Mouse (Mus musculus) hindbrain, embryonic 15.5 days (tissue): ENCODE results near the gene Gnptab. TPM values are rescaled to one million over a fixed set of nuclear protein-coding genes. Genes with fewer than 3 reads are reported as not detected.

Experiments
- ATAC-seq: fragments of 200-750 bp; cut with Nextera tagmentation; 2 replicates; pipeline ENCODE4 v1.8.0; 2017; ENCODE audit warnings: low read depth, moderate number of reproducible peaks, moderate TSS enrichment; ENCODE audit not compliant: low FRiP score
- H3K27ac ChIP-seq: fragments of 300-500 bp; sonication (generic); replicated peaks from 2 replicates; pipeline ENCODE4 v1.5.1; 2015; ENCODE audit warnings: mild to moderate bottlenecking, inconsistent platforms
- H3K27me3 ChIP-seq: fragments of 300-500 bp; sonication (generic); 2 replicates; pipeline ENCODE4 v1.6.1; 2015; ENCODE audit warnings: control low read depth, inconsistent platforms
- H3K36me3 ChIP-seq: fragments of 300-500 bp; sonication (generic); 2 replicates; pipeline ENCODE4 v1.6.1; 2015; ENCODE audit warnings: control low read depth, inconsistent platforms
- H3K4me1 ChIP-seq: fragments of 300-500 bp; sonication (generic); replicated peaks from 2 replicates; pipeline ENCODE4 v1.6.1; 2015; ENCODE audit warnings: control low read depth, inconsistent platforms
- H3K4me2 ChIP-seq: fragments of 300-500 bp; sonication (generic); 2 replicates; pipeline ENCODE4 v1.6.1; 2015; ENCODE audit warnings: moderate library complexity, mild to moderate bottlenecking, inconsistent platforms
- H3K4me3 ChIP-seq: fragments of 300-500 bp; sonication (generic); 2 replicates; pipeline ENCODE4 v1.5.1; 2015; ENCODE audit warnings: mild to moderate bottlenecking, inconsistent platforms
- H3K9ac ChIP-seq: fragments of 300-500 bp; sonication (generic); 2 replicates; pipeline ENCODE4 v1.6.1; 2015; ENCODE audit warnings: inconsistent platforms
- H3K9me3 ChIP-seq: fragments of 300-500 bp; sonication (generic); 2 replicates; pipeline ENCODE4 v1.6.1; 2016; ENCODE audit warnings: control low read depth, inconsistent platforms
- whole genome bisulfite sequencing: fragments of 180-500 bp; shearing (Covaris S2); methylation state at CpG from one replicate; pipeline ENCODE4 v1.1.7; 2015; 5-methylcytosine and 5-hydroxymethylcytosine counted together
- polyA plus RNA-seq: library from polyadenylated mRNA; unstranded; fragments of >200 nt; fragmentation: Nextera tagmentation; extraction: Ambion mirVana; gene quantifications from 2 replicates; pipeline ENCODE4 v1.2.1, GENCODE M21; 2015

Gene Gnptab
- polyA plus RNA-seq, 1 experiment from 2014 or later, result 24.0 TPM

DNA sequence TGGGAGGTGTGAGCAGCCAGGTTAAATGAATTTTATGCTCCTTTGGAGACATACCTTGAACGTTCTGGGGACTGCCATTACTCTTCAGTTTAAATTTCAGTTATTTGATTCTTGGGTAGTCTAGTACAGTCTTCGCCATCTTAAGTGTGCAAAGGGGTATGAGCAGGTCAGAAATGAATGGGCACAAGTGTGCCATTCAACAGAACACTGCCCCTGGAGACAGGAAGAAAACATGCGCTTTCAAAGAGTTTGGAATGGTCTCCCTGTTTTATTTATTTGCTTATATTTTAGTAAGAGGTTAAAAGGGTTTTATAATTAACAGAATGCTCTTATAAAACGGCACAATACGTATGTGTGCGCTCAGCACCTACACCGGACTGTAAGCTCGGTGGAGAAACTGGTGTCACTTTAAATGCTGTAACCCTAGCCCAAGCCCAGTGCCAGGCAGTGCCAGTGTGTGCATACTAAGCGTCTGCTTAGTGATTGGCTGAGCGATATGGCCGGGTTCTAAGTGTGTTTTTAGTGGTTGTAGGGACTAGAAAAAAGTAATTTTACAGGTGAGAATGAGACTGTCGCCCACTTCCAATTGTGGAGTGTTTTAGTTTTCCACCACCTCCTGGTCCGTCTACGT is 1.6 kb downstream of the Gnptab start:
- Histone ChIP-seq H3K9ac (peak overlapping the region; percentile 90), H3K27ac (peak overlapping the region; percentile 91; the same call in 1 of the 2 replicates), H3K4me1 (peaks cover 22% of the 10 kb centered on the region), H3K4me2 (peak overlapping the region; percentile 81), H3K36me3 (no peaks in the 10 kb centered on the region), H3K27me3 (no peaks in the 10 kb centered on the region), H3K4me3 (peak overlapping the region; percentile 95), H3K9me3 (no peaks in the 10 kb centered on the region)
- 52% methylated on average over 14 of the region's 14 CpGs for WGBS
- ATAC-seq, result no peak

- WGBS, result 83% methylated on average over 4 of the region's 4 CpGs
- ATAC-seq, result no peak
Observed at GRCm38 (mm10) chr10:88381286-88381685, 2.4 kb downstream of the Gnptab start.

DNA sequence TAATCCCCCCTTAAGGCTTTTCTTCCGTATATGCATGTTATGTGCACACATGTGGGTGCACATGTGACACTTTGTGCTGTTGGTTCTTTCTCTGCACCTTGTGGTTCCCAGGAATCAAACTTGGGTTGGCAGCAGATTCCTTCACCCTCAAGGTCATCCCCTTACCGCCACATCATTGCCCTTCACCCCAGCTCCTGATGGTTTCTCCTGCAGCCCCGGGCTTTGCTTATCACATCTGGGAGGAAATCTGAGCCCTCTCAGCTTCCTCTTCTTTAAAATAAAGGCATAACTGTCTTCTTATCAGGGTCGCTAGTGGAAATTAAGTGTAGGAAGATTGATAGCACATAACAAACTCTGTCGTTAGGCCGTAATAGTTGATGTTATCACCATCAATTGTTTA is 3.1 kb downstream of the Gnptab start:
- no peaks in the 10 kb centered on the region for H3K36me3 ChIP-seq
- H3K9me3 ChIP-seq, result no peaks in the 10 kb centered on the region
- H3K4me2 ChIP-seq, result no peak overlapping the region
- H3K4me3 ChIP-seq, result no peak overlapping the region
- H3K27ac ChIP-seq, result no peak overlapping the region
- H3K9ac ChIP-seq, result no peak overlapping the region
- ATAC-seq, result no peak
- no peaks in the 10 kb centered on the region for H3K27me3 ChIP-seq
- 87% methylated on average over 6 of the region's 6 CpGs for WGBS
- peaks cover 18% of the 10 kb centered on the region for H3K4me1 ChIP-seq

More at GRCm38 (mm10) chr10:88381286-88381685, 2.4 kb downstream of the Gnptab start:
- Histone ChIP-seq H3K4me1 (peaks cover 22% of the 10 kb centered on the region), H3K4me2 (peak overlapping the region; percentile 81), H3K9ac (no peak overlapping the region), H3K27ac (no peak overlapping the region), H3K4me3 (no peak overlapping the region), H3K36me3 (no peaks in the 10 kb centered on the region), H3K27me3 (no peaks in the 10 kb centered on the region), H3K9me3 (no peaks in the 10 kb centered on the region)

DNA sequence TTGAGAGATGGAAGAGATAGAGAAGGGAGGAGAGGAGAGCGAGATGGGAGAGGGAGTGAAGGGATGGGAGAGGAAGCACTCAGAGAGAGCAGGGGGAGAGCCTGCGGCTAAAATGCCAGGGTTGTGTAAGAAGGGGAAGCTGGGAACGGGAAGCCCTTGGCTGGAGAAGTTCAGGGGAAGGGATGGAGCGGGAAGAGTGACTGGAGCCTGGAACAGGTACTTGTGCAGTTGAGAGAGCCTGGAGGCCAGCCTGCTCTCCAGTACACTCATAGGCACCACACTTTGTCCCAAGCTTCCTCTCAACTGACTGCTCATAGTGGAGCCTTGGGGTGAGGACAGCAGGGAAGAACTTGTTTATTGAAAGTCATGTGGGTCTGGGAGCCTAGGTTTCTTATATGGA is 4.5 kb downstream of the Gnptab start:
- no peak overlapping the region for H3K4me3 ChIP-seq
- WGBS, result 72% methylated on average over 4 of the region's 4 CpGs
- peaks cover 18% of the 10 kb centered on the region for H3K4me1 ChIP-seq
- H3K9ac ChIP-seq, result no peak overlapping the region
- no peaks in the 10 kb centered on the region for H3K27me3 ChIP-seq
- H3K27ac ChIP-seq, result no peak overlapping the region
- H3K4me2 ChIP-seq, result no peak overlapping the region
- ATAC-seq, result no peak
- H3K36me3 ChIP-seq, result no peaks in the 10 kb centered on the region
- no peaks in the 10 kb centered on the region for H3K9me3 ChIP-seq

- no peak for ATAC-seq
- H3K27ac ChIP-seq, result no peak overlapping the region
- no peaks in the 10 kb centered on the region for H3K9me3 ChIP-seq
- H3K9ac ChIP-seq, result no peak overlapping the region
- no peak overlapping the region for H3K4me3 ChIP-seq
- 71% methylated on average over 5 of the region's 5 CpGs for WGBS
- H3K4me2 ChIP-seq, result no peak overlapping the region
- H3K4me1 ChIP-seq, result peaks cover 18% of the 10 kb centered on the region
- no peaks in the 10 kb centered on the region for H3K27me3 ChIP-seq
- H3K36me3 ChIP-seq, result no peaks in the 10 kb centered on the region
Observed at GRCm38 (mm10) chr10:88384081-88384480, 5.1 kb downstream of the Gnptab start.

DNA sequence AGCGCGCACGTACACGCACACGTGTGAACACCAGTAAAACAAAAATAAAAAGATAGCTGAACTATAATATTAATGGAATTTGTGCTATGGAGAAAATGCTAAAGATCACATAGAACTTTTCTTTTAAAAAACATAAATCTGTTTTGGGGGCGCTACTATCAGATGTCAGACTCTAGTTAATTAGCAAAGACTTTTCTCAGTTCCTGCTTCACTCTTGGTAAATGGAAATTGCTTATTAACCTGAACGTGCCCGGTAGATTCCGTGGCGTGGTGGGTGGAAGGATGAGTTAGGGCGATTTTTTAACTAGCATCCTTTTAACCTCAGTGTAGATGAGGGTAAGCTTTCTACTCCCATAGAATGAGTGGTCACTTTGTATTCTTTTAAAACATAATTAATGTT is 6.4 kb downstream of the Gnptab start:
- Histone ChIP-seq H3K36me3 (no peaks in the 10 kb centered on the region), H3K4me2 (no peak overlapping the region), H3K9ac (no peak overlapping the region), H3K4me1 (peaks cover 24% of the 10 kb centered on the region), H3K4me3 (no peak overlapping the region), H3K27ac (no peak overlapping the region), H3K27me3 (no peaks in the 10 kb centered on the region), H3K9me3 (no peaks in the 10 kb centered on the region)
- WGBS, result 95% methylated on average over 11 of the region's 11 CpGs
- ATAC-seq, result no peak

DNA sequence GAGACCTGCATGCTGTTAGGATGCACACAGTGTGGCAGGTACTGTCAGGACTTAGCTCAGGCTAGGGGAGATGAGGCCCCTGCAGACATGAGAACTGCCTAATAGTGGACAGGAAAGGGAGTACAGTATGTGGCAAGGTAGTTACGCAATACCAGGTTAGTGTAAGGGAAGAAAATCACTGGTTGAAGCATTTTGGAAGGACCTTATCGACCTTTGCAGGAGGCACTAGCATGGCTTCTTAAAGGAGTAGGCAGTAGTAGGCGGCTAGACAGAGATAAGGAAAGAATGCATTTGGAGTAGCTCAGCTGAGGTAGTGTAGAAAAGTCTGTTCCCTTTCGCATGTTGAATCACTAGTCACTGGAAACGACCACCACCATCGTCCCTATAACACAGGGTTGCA is 6.8 kb downstream of the Gnptab start:
- no peak overlapping the region for H3K9ac ChIP-seq
- 84% methylated on average over 6 of the region's 6 CpGs for WGBS
- no peak for ATAC-seq

GRCm38 (mm10) chr10:88386251-88386650 is 7.3 kb downstream of the Gnptab start:
- H3K9ac ChIP-seq, result no peak overlapping the region
- H3K4me2 ChIP-seq, result no peak overlapping the region
- no peak overlapping the region for H3K27ac ChIP-seq
- WGBS, result 88% methylated on average over 6 of the region's 6 CpGs
- ATAC-seq, result no peak
- H3K9me3 ChIP-seq, result no peaks in the 10 kb centered on the region
- peaks cover 15% of the 10 kb centered on the region for H3K4me1 ChIP-seq
- H3K4me3 ChIP-seq, result no peak overlapping the region
- H3K27me3 ChIP-seq, result no peaks in the 10 kb centered on the region
- no peaks in the 10 kb centered on the region for H3K36me3 ChIP-seq

More for the DNA sequence above, 6.8 kb downstream of the Gnptab start:
- no peaks in the 10 kb centered on the region for H3K9me3 ChIP-seq
- no peak overlapping the region for H3K4me2 ChIP-seq
- H3K27ac ChIP-seq, result no peak overlapping the region
- no peaks in the 10 kb centered on the region for H3K27me3 ChIP-seq
- peaks cover 20% of the 10 kb centered on the region for H3K4me1 ChIP-seq
- H3K36me3 ChIP-seq, result no peaks in the 10 kb centered on the region
- H3K4me3 ChIP-seq, result no peak overlapping the region

- Histone ChIP-seq H3K4me3 (no peak overlapping the region), H3K4me2 (no peak overlapping the region), H3K9ac (no peak overlapping the region), H3K9me3 (no peaks in the 10 kb centered on the region), H3K36me3 (no peaks in the 10 kb centered on the region), H3K27ac (no peak overlapping the region), H3K4me1 (peaks cover 10% of the 10 kb centered on the region), H3K27me3 (no peaks in the 10 kb centered on the region)
- 67% methylated on average over 4 of the region's 4 CpGs for WGBS
- peak; percentile 44 for ATAC-seq
Observed at GRCm38 (mm10) chr10:88389576-88389975, 10.6 kb downstream of the Gnptab start.

DNA sequence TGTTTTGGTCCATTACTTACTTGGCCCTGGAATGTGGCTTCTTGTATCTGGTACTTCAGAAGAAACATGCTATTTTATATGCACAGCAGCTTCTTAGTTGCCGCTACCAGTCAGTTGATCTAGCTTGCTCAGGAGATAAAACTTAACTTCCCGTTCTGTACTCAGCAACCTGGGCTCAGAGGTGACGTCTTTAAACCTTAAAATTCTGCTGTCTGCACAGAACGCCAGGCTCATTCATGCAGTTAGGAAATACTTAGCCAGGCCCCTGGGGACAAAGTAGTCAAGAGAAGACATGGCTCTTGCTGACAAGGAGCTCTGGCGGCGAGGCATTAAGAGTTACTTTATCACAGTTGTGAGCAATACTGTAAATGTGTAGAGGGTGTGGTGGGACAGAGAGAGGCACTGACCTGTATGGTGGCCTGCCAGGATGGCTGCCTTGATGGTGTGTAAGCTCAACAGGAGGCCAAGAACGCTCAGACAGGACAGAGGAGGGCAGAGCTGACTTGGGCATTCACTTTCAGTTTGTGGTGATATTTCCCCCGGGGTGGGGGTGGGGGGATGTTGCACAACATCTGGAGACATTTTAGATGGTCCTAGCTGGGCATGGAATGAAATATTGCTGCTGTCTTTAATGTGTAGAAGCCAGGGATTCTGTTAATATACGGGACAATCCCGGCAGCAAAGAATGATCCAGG is 11.3 kb downstream of the Gnptab start:
- 55% methylated on average over 10 of the region's 10 CpGs for WGBS

DNA sequence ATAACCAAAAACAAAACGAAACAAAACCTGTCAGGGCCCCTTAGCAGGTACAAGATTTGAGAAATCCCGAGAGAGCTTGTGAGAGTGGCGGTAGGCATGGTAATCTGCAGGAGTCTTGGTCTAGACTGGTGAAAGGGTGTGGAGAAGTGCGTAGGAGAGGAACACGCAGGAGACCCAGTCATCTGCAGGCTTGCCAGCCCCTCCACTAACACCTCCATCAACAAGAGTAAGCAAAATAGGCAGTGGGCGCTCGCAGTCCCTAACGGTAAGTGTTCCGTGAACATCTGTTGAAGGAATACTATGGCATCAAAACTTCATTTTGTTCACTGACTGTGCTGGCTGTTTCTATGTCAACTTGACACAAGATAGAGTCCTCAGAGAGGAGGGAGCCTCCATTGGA is 12.6 kb downstream of the Gnptab start:
- WGBS, result 92% methylated on average over 9 of the region's 9 CpGs
- Histone ChIP-seq H3K27me3 (no peaks in the 10 kb centered on the region), H3K36me3 (no peaks in the 10 kb centered on the region), H3K4me3 (no peak overlapping the region), H3K4me1 (peaks cover 10% of the 10 kb centered on the region), H3K9me3 (no peaks in the 10 kb centered on the region), H3K27ac (no peak overlapping the region), H3K4me2 (no peak overlapping the region), H3K9ac (no peak overlapping the region)
- no peak for ATAC-seq

More for the DNA sequence above, 11.3 kb downstream of the Gnptab start:
- Histone ChIP-seq H3K4me3 (no peak overlapping the region), H3K36me3 (no peaks in the 10 kb centered on the region), H3K4me1 (peaks cover 10% of the 10 kb centered on the region), H3K27me3 (no peaks in the 10 kb centered on the region), H3K9ac (no peak overlapping the region), H3K4me2 (no peak overlapping the region), H3K27ac (no peak overlapping the region), H3K9me3 (no peaks in the 10 kb centered on the region)
- no peak for ATAC-seq

DNA sequence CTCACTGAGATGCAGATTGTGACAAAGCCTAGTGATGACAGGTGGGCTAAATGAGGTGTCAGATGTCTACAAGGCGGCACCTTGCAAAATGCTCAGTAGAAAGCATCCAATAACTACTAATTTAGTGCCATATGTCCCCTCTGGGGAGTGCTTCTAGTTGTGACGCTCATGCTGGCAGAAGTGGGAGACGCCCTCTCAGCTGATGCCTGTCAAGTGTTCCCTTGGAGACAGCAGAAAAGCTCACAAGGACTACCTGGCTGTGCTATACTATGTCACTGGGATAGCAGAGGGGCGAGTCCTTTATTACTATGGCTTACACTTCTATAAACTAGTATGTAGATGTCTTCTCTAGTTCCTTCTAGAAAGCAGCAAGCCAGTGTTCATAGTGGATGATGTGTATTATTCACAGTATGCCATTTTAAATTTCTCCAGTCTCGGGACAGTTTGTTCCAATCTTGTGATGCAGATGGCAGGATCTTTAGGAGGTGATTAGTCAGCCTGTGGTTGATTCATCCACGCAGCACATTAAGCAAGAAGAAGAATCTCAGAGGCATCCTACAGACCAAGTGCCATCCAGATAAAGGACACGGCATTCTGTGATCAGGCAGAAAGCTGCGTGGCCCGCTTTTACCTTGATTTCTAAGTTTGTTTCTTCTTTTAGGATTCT is 13.4 kb downstream of the Gnptab start:
- no peak for ATAC-seq
- peaks cover 10% of the 10 kb centered on the region for H3K4me1 ChIP-seq
- no peaks in the 10 kb centered on the region for H3K36me3 ChIP-seq
- H3K27me3 ChIP-seq, result no peaks in the 10 kb centered on the region
- WGBS, result 83% methylated on average over 9 of the region's 9 CpGs
- no peak overlapping the region for H3K4me2 ChIP-seq
- H3K27ac ChIP-seq, result no peak overlapping the region
- H3K9ac ChIP-seq, result no peak overlapping the region
- H3K9me3 ChIP-seq, result no peaks in the 10 kb centered on the region
- no peak overlapping the region for H3K4me3 ChIP-seq
